Mouse (Mus musculus) hindbrain, embryonic 14.5 days (tissue): ENCODE results near the gene Usp5. TPM values are rescaled to one million over a fixed set of nuclear protein-coding genes. Genes with fewer than 3 reads are reported as not detected.
A peak's percentile ranks its signal among the peaks of the same experiment; 100 is the strongest.

ENCODE experiments used
- ATAC-seq: fragments of 200-750 bp; cut with Nextera tagmentation; 2 replicates; pipeline ENCODE4 v1.8.0; 2017; ENCODE audit warnings: moderate number of reproducible peaks, mild to moderate bottlenecking, moderate TSS enrichment, moderate library complexity; ENCODE audit not compliant: low FRiP score
- DNase-seq: peaks from one replicate; pipeline ENCODE4 v3.0.0-alpha.2; 2015; ENCODE audit warnings: low spot score
- H3K27ac ChIP-seq: fragments of 300-500 bp; sonication (generic); 2 replicates; pipeline ENCODE4 v1.5.1; 2014; ENCODE audit warnings: mild to moderate bottlenecking, moderate library complexity
- H3K27me3 ChIP-seq: fragments of 300-500 bp; sonication (generic); 2 replicates; pipeline ENCODE4 v1.6.1; 2014; ENCODE audit warnings: mild to moderate bottlenecking, low read length, mixed read lengths; ENCODE audit not compliant: control insufficient read depth, insufficient read depth
- H3K36me3 ChIP-seq: fragments of 300-500 bp; sonication (generic); replicated peaks from 2 replicates; pipeline ENCODE4 v1.6.1; 2014; ENCODE audit not compliant: control insufficient read depth, insufficient read depth
- H3K4me1 ChIP-seq: fragments of 300-500 bp; sonication (generic); replicated peaks from 2 replicates; pipeline ENCODE4 v1.6.1; 2014; ENCODE audit warnings: antibody characterized with exemption, low read length, mixed read lengths; ENCODE audit not compliant: control insufficient read depth, insufficient read depth
- H3K4me2 ChIP-seq: fragments of 300-500 bp; sonication (generic); replicated peaks from 2 replicates; pipeline ENCODE4 v1.6.1; 2014; ENCODE audit warnings: mild to moderate bottlenecking, moderate library complexity
- H3K4me3 ChIP-seq: fragments of 300-500 bp; sonication (generic); replicated peaks from 2 replicates; pipeline ENCODE4 v1.5.1; 2014; ENCODE audit warnings: mild to moderate bottlenecking, low read length
- H3K9ac ChIP-seq: fragments of 300-500 bp; sonication (generic); 2 replicates; pipeline ENCODE4 v1.6.1; 2014
- H3K9me3 ChIP-seq: fragments of 300-500 bp; sonication (generic); 2 replicates; pipeline ENCODE4 v1.6.1; 2016; ENCODE audit warnings: low read length; ENCODE audit not compliant: control insufficient read depth
- WGBS: fragments of 180-500 bp; shearing (Covaris S2); extraction: QIAGEN DNeasy Blood & Tissue Kit; methylation state at CpG from one replicate; pipeline ENCODE4 v1.1.7; 2014; 5-methylcytosine and 5-hydroxymethylcytosine counted together
- polyA plus RNA-seq: library from polyadenylated mRNA; unstranded; fragments of >200 nt; fragmentation: Nextera tagmentation; extraction: Ambion mirVana; gene quantifications from 2 replicates; pipeline ENCODE4 v1.2.1, GENCODE M21; 2014

The Usp5 gene
- polyA plus RNA-seq, result 180 and 182 TPM in 2 replicates

- Histone ChIP-seq H3K4me1 (peaks cover 15% of the 10 kb centered on the region), H3K4me3 (peak within 1 kb of the TSS; percentile 46), H3K27ac (peak within 1 kb of the TSS; percentile 83), H3K9ac (peak within 1 kb of the TSS; percentile 68), H3K9me3 (no peaks in the 10 kb centered on the region), H3K27me3 (no peaks in the 10 kb centered on the region), H3K36me3 (peaks cover 30% of the 10 kb centered on the region), H3K4me2 (peak within 1 kb of the TSS; percentile 88)
- under 1% methylated on average over 54 of the region's 55 CpGs for WGBS
- ATAC-seq (peak; percentile 95), DNase-seq (peak; percentile 99)
These were observed at the start of gene Usp5, which contains the start of gene Cdca3 for GRCm38 (mm10) chr6:124828868-124829798. Gene Usp5, minus strand, starts transcription at chr6:124829484. Gene Cdca3, plus strand, starts transcription at chr6:124829547.

- WGBS, result 64% methylated on average over 2 of the region's 3 CpGs
- H3K27me3 ChIP-seq, result no peaks in the 10 kb centered on the region
- no peak overlapping the region for H3K4me2 ChIP-seq
- no peaks in the 10 kb centered on the region for H3K4me1 ChIP-seq
- no peak overlapping the region for H3K27ac ChIP-seq
- no peak overlapping the region for H3K9ac ChIP-seq
- no peaks in the 10 kb centered on the region for H3K9me3 ChIP-seq
- no peaks in the 10 kb centered on the region for H3K36me3 ChIP-seq
- ATAC-seq (no peak), DNase-seq (no peak)
- no peak overlapping the region for H3K4me3 ChIP-seq
These were observed 45.1 kb upstream of the Usp5 start for GRCm38 (mm10) chr6:124874348-124874747.

GRCm38 (mm10) chr6:124866560-124866959, 37.3 kb upstream of the Usp5 start:
- Histone ChIP-seq H3K27ac (no peak overlapping the region), H3K9ac (0 out of 2 replicates have a peak overlapping the region, but pooled peaks have one; percentile 11), H3K9me3 (no peaks in the 10 kb centered on the region), H3K4me1 (peaks cover 21% of the 10 kb centered on the region), H3K4me3 (no peak overlapping the region), H3K36me3 (no peaks in the 10 kb centered on the region), H3K27me3 (no peaks in the 10 kb centered on the region), H3K4me2 (no peak overlapping the region)
- no peak for ATAC-seq
- WGBS, result 62% methylated on average over 6 of the region's 7 CpGs
- no peak for DNase-seq

DNA sequence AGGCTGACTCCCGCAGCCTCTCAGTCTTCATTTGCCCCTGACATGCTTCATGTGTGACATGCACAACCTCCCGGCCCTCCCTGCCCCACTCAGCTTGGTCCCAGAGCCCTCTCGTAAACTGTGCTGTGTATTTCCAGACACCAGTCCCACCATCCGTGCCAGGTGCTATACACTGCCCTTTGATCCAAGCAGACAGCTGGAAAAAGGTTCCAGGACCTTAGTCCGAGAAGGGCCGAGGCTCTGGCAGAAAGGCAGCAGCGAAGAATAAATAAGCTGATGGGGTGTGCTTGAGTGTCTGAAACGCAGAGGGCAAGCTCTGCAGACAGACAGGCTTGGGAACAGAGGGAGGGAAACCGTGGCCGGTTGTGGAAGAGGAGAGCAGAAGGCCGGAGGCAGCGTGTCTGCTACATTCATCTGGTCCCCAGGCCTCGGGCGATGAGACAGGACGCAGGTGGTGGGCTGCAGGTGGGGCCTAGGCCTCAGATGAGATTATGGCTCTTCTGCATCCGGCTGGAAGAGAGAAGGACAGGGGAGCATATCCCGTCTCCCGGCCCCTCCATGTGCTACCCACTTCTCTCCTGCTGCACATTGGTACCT, 36.6 kb upstream of the Usp5 start:
- peak overlapping the region; percentile 16 for H3K9ac ChIP-seq
- H3K27me3 ChIP-seq, result no peaks in the 10 kb centered on the region
- DNase-seq (no peak), ATAC-seq (no peak)
- peaks cover 28% of the 10 kb centered on the region for H3K4me1 ChIP-seq
- no peak overlapping the region for H3K4me3 ChIP-seq
- H3K4me2 ChIP-seq, result no peak overlapping the region
- H3K27ac ChIP-seq, result no peak overlapping the region
- H3K9me3 ChIP-seq, result no peaks in the 10 kb centered on the region
- 54% methylated on average over 18 of the region's 18 CpGs for WGBS
- no peaks in the 10 kb centered on the region; the same call in 1 of the 2 replicates for H3K36me3 ChIP-seq

GRCm38 (mm10) chr6:124863658-124864298, 34.5 kb upstream of the Usp5 start, which contains the start of gene Gpr162:
Gene Gpr162, minus strand, starts transcription at chr6:124863983.
- no peaks in the 10 kb centered on the region for H3K27me3 ChIP-seq
- no peaks in the 10 kb centered on the region for H3K9me3 ChIP-seq
- peak within 1 kb of the TSS; percentile 92 for H3K9ac ChIP-seq
- H3K4me2 ChIP-seq, result peak within 1 kb of the TSS; percentile 64
- H3K36me3 ChIP-seq, result peaks cover 11% of the 10 kb centered on the region; the same call in 1 of the 2 replicates
- DNase-seq, result peak; percentile 62
- peaks cover 38% of the 10 kb centered on the region for H3K4me1 ChIP-seq
- peak within 1 kb of the TSS; percentile 62 for H3K4me3 ChIP-seq
- H3K27ac ChIP-seq, result peak within 1 kb of the TSS; percentile 91
- under 1% methylated on average over 39 of the region's 43 CpGs for WGBS
- peak; percentile 61 for ATAC-seq

GRCm38 (mm10) chr6:124863125-124863657, 33.9 kb upstream of the Usp5 start:
- DNase-seq (no peak), ATAC-seq (peak; percentile 37; the same call in 1 of the 2 replicates)
- peak overlapping the region; percentile 64 for H3K4me2 ChIP-seq
- peak overlapping the region; percentile 62 for H3K4me3 ChIP-seq
- WGBS, result 1% methylated on average over 16 of the region's 16 CpGs
- no peaks in the 10 kb centered on the region for H3K9me3 ChIP-seq
- H3K9ac ChIP-seq, result peak overlapping the region; percentile 92
- H3K27me3 ChIP-seq, result no peaks in the 10 kb centered on the region
- H3K4me1 ChIP-seq, result peaks cover 44% of the 10 kb centered on the region
- peaks cover 12% of the 10 kb centered on the region; the same call in 1 of the 2 replicates for H3K36me3 ChIP-seq
- peak overlapping the region; percentile 91 for H3K27ac ChIP-seq

- Histone ChIP-seq H3K9ac (peak overlapping the region; percentile 92), H3K4me3 (peak overlapping the region; percentile 62), H3K27me3 (no peaks in the 10 kb centered on the region), H3K4me1 (peaks cover 49% of the 10 kb centered on the region), H3K36me3 (peaks cover 12% of the 10 kb centered on the region; the same call in 1 of the 2 replicates), H3K27ac (peak overlapping the region; percentile 91), H3K9me3 (no peaks in the 10 kb centered on the region), H3K4me2 (peak overlapping the region; percentile 64)
- DNase-seq (no peak), ATAC-seq (peak; percentile 6; the same call in 1 of the 2 replicates)
- WGBS, result 8% methylated on average over 8 of the region's 8 CpGs
These were observed 33.3 kb upstream of the Usp5 start for GRCm38 (mm10) chr6:124862406-124863124.

DNA sequence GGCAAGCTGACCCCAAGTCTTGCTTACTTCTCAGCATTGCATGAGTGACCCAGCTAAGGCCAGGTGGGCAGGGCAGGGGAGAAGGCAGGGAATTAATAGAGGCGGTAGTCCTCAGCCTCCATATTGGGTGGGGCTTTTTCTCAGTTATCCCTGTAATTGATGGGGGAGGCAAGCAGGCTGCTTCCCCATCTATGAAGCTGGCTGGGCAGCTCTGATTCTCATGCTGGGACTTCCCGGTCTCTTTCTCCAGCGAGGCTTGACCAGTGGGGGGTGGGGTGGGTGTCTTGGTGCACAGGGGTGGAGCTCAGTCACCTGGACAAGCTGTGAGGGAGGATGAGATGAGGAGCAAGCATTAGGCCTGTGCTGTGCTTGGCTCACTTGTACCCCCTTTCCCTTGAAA, 32.5 kb upstream of the Usp5 start:
- Histone ChIP-seq H3K27ac (peak overlapping the region; percentile 91; the same call in 1 of the 2 replicates), H3K4me3 (peak overlapping the region; percentile 62), H3K36me3 (peaks cover 12% of the 10 kb centered on the region; the same call in 1 of the 2 replicates), H3K9me3 (no peaks in the 10 kb centered on the region), H3K4me1 (peaks cover 49% of the 10 kb centered on the region), H3K4me2 (peak overlapping the region; percentile 64), H3K9ac (peak overlapping the region; percentile 92), H3K27me3 (no peaks in the 10 kb centered on the region)
- DNase-seq (no peak), ATAC-seq (no peak)
- 35% methylated on average over 3 of the region's 3 CpGs for WGBS
